Mouse (Mus musculus): ENCODE measurements at regions not wholly inside any gene's neighbourhood (a gene's known extent, or its start where the extent isn't known, plus 50 kb on each side); places are given as distances from the start of the nearest gene placed in this dataset.

DNA sequence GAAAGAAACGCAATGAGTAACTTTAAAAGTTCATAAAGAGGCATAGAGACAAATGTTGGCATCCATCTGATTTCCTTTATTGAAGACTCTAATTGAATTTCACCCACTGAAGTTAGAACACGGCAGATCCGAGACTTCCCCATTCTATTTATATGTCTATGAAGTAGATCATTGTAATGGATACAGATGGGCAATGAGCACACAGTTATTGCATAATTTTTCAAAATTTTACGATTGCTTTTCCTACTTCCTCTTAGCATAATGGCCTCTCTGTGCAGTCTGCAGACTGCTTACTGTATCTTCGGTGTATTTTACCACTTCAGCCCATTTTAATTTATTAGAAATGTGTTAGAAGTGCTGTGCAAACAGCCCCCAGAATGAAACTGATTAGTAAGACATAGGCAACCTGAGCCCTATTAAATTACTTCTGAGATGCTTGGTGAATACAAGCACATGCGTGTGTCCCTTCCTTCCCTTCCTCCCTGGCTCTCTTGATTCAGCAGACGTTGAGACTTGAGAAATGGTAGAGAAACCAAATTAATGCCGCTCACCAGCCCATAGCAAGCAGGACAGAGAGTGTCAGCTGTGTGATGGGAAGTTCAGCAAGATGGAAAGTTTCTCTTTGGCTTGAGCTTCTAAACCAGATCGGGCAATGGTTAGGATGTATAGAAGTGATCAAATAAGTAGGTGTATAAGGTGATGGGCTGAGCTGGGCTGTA, 247.9 kb upstream of the Far2 start:
- H3K4me1 ChIP-seq (ENCODE audit: control insufficient read depth, insufficient read depth, low read length), result no peaks in the 10 kb centered on the region
- no peaks in the 10 kb centered on the region for H3K36me3 ChIP-seq (ENCODE audit: control insufficient read depth, insufficient read depth, low read length)
- no peaks in the 10 kb centered on the region for H3K27me3 ChIP-seq (replicated peaks; ENCODE audit: control insufficient read depth, insufficient read depth, low read length)
- no peak overlapping the region for H3K4me2 ChIP-seq (ENCODE audit: low read depth, low read length)
- no peak for ATAC-seq
- H3K9ac ChIP-seq (ENCODE audit: low read depth, low read length), result no peak overlapping the region
- H3K27ac ChIP-seq (ENCODE audit: low read length), result no peak overlapping the region
- 73% methylated on average over 9 of the region's 9 CpGs for WGBS
- H3K9me3 ChIP-seq (ENCODE audit: control insufficient read depth, low read length), result no peaks in the 10 kb centered on the region
- no peak overlapping the region for H3K4me3 ChIP-seq (ENCODE audit: low read length)

DNA sequence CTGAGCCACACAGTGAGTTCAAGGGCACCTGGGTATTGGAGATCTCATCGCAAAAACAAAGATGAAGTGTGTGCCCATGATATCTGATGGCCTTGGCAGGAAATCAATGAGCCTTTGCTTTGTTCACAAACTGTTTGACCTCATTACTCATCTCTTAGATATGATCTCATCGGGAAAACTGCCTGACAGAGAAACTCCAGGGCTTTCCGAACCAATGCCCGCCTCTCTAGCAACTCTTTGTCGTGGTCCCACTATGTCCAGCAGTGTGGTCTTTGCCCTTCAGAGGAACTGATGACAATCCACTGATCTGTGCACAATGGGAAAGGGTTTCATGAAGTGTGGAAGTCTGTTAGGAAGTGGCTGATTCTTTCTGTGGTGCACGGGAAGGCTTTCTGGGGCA, 247.2 kb upstream of the Far2 start:
- no peaks in the 10 kb centered on the region for H3K36me3 ChIP-seq (ENCODE audit: control insufficient read depth, insufficient read depth, low read length)
- no peak for ATAC-seq
- no peak overlapping the region for H3K9ac ChIP-seq (ENCODE audit: low read depth, low read length)
- no peaks in the 10 kb centered on the region for H3K27me3 ChIP-seq (replicated peaks; ENCODE audit: control insufficient read depth, insufficient read depth, low read length)
- H3K4me3 ChIP-seq (ENCODE audit: low read length), result no peak overlapping the region
- no peak overlapping the region for H3K4me2 ChIP-seq (ENCODE audit: low read depth, low read length)
- H3K9me3 ChIP-seq (ENCODE audit: control insufficient read depth, low read length), result no peaks in the 10 kb centered on the region
- WGBS, result 67% methylated on average over 6 of the region's 6 CpGs
- H3K4me1 ChIP-seq (ENCODE audit: control insufficient read depth, insufficient read depth, low read length), result no peaks in the 10 kb centered on the region
- H3K27ac ChIP-seq (ENCODE audit: low read length), result no peak overlapping the region

DNA sequence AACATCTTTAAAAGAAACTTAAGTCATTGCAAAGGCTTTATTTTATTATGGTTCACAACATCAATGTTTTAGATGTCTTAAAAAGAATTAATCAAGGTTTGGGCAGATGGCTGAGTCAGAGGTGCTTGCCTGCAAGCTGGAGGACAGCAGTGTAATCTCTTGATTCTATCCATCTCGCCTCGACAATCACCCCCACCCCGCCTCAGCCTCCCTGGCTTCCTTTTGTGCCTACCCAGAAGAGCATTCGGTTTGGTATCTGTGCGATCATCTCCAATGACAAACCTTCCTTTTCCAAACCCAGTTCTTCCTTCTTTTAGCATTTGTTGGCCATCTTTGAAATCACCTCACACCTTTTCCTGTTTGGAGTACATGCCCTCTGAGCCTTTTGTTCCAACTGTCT, 246.2 kb upstream of the Far2 start:
- H3K9me3 ChIP-seq (ENCODE audit: control insufficient read depth, low read length), result no peaks in the 10 kb centered on the region
- no peaks in the 10 kb centered on the region for H3K27me3 ChIP-seq (replicated peaks; ENCODE audit: control insufficient read depth, insufficient read depth, low read length)
- no peak overlapping the region for H3K9ac ChIP-seq (ENCODE audit: low read depth, low read length)
- H3K4me3 ChIP-seq (ENCODE audit: low read length), result no peak overlapping the region
- ATAC-seq, result no peak
- 86% methylated on average over 5 of the region's 5 CpGs for WGBS
- H3K36me3 ChIP-seq (ENCODE audit: control insufficient read depth, insufficient read depth, low read length), result no peaks in the 10 kb centered on the region
- no peak overlapping the region for H3K4me2 ChIP-seq (ENCODE audit: low read depth, low read length)
- H3K27ac ChIP-seq (ENCODE audit: low read length), result no peak overlapping the region
- H3K4me1 ChIP-seq (ENCODE audit: control insufficient read depth, insufficient read depth, low read length), result no peaks in the 10 kb centered on the region

DNA sequence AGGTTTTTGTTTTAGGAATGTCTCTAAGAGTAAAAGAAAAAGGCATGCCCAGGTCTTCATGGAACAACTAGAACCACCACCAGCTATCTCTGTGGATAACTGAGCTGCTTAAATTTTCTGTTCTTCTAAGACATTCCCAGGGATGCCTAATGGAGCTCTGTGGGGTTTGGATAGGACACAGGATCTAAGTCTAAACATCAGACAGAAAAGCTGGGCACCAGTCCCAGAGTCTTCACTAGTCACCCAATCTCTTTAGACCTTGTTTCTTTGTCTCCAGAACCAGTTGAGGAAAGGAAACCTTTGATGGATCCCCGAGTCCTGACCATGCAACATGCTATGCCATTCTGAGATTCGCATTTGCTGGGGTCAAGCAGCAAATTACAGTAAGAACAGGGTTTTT, 243.2 kb upstream of the Far2 start:
- Histone ChIP-seq H3K27me3 (replicated peaks; ENCODE audit: control insufficient read depth, insufficient read depth, low read length) (no peaks in the 10 kb centered on the region), H3K36me3 (ENCODE audit: control insufficient read depth, insufficient read depth, low read length) (no peaks in the 10 kb centered on the region), H3K9me3 (ENCODE audit: control insufficient read depth, low read length) (no peaks in the 10 kb centered on the region), H3K4me2 (ENCODE audit: low read depth, low read length) (no peak overlapping the region), H3K4me3 (ENCODE audit: low read length) (no peak overlapping the region), H3K9ac (ENCODE audit: low read depth, low read length) (no peak overlapping the region), H3K27ac (ENCODE audit: low read length) (no peak overlapping the region), H3K4me1 (ENCODE audit: control insufficient read depth, insufficient read depth, low read length) (no peaks in the 10 kb centered on the region)
- WGBS, result 83% methylated on average over 2 of the region's 2 CpGs
- no peak for ATAC-seq

DNA sequence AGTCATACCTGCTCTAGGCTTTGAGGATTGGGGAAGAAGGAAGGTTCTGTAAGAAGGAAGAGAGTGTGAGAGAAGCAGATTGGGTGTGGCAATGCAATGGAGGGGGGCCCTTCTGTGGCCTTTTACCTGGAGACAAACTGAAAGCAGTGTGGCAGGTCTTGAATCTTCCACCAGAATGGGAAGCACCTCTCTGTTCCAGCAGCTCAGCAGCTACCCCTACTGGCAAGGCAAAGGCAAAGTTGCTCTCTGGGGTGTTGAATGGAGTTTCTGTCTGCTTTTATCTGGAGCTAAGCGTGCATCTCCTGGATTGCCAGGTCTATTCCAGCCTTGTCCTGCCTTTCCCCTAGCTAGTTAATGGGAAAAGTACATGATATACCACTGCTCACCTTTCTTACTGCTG, 236.3 kb upstream of the Far2 start:
- H3K27me3 ChIP-seq (replicated peaks; ENCODE audit: control insufficient read depth, insufficient read depth, low read length), result no peaks in the 10 kb centered on the region
- H3K27ac ChIP-seq (ENCODE audit: low read length), result no peak overlapping the region
- H3K4me1 ChIP-seq (ENCODE audit: control insufficient read depth, insufficient read depth, low read length), result no peaks in the 10 kb centered on the region
- H3K4me2 ChIP-seq (ENCODE audit: low read depth, low read length), result no peak overlapping the region
- H3K4me3 ChIP-seq (ENCODE audit: low read length), result no peak overlapping the region
- no peaks in the 10 kb centered on the region for H3K9me3 ChIP-seq (ENCODE audit: control insufficient read depth, low read length)
- H3K36me3 ChIP-seq (ENCODE audit: control insufficient read depth, insufficient read depth, low read length), result no peaks in the 10 kb centered on the region
- peak; percentile 78; the same call in 1 of the 2 replicates for ATAC-seq
- H3K9ac ChIP-seq (ENCODE audit: low read depth, low read length), result no peak overlapping the region
- 39% methylated on average over 1 of the region's 1 CpGs for WGBS

DNA sequence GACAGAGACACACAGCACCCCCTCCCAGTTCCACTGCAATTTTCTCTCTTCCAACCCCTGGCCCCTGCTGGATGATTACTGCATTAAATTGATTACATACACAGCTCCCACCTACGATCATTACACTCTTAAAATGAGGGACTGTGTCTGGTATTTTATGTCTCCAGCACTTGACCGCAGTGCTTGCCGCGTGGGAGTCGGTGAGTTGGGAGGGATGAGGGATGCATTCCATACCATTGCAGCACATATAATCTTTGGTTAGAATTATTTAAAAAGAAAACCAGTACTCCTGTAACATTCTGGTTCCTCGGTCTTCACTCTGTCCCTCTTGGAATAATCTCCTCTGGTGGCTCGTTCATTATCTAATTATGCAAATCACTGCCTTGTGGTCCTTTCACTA, 230.2 kb upstream of the Far2 start:
- no peak overlapping the region for H3K4me2 ChIP-seq (ENCODE audit: low read depth, low read length)
- H3K4me3 ChIP-seq (ENCODE audit: low read length), result no peak overlapping the region
- no peak for ATAC-seq
- H3K36me3 ChIP-seq (ENCODE audit: control insufficient read depth, insufficient read depth, low read length), result no peaks in the 10 kb centered on the region
- H3K27ac ChIP-seq (ENCODE audit: low read length), result no peak overlapping the region
- H3K27me3 ChIP-seq (replicated peaks; ENCODE audit: control insufficient read depth, insufficient read depth, low read length), result no peaks in the 10 kb centered on the region
- 66% methylated on average over 7 of the region's 7 CpGs for WGBS
- no peak overlapping the region for H3K9ac ChIP-seq (ENCODE audit: low read depth, low read length)
- no peaks in the 10 kb centered on the region for H3K9me3 ChIP-seq (ENCODE audit: control insufficient read depth, low read length)
- no peaks in the 10 kb centered on the region for H3K4me1 ChIP-seq (ENCODE audit: control insufficient read depth, insufficient read depth, low read length)

DNA sequence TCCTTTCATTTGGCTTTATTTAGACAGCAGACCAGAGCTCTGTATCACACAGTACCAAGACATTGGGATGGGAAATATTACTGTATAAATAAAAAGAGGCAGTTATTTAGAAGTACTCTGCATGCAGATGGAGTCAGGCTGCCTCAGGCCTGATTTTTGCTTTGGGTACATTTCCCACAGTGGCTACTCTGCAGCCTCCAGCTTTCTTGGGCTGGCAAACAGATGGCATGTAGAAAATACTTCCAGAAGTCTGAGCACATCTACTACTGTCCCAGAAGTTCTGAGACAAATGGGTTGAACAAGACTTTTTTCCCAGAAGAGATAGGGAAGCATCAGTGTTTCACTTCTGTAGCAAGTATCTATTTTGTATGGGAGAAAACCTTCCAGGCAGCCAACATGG, 229.8 kb upstream of the Far2 start:
- ATAC-seq, result no peak
- no peaks in the 10 kb centered on the region for H3K36me3 ChIP-seq (ENCODE audit: control insufficient read depth, insufficient read depth, low read length)
- no peaks in the 10 kb centered on the region for H3K9me3 ChIP-seq (ENCODE audit: control insufficient read depth, low read length)
- no peaks in the 10 kb centered on the region for H3K27me3 ChIP-seq (replicated peaks; ENCODE audit: control insufficient read depth, insufficient read depth, low read length)
- H3K9ac ChIP-seq (ENCODE audit: low read depth, low read length), result no peak overlapping the region
- H3K4me1 ChIP-seq (ENCODE audit: control insufficient read depth, insufficient read depth, low read length), result peaks cover 3% of the 10 kb centered on the region; the same call in 1 of the 2 replicates
- H3K27ac ChIP-seq (ENCODE audit: low read length), result no peak overlapping the region
- no peak overlapping the region for H3K4me2 ChIP-seq (ENCODE audit: low read depth, low read length)
- H3K4me3 ChIP-seq (ENCODE audit: low read length), result no peak overlapping the region

DNA sequence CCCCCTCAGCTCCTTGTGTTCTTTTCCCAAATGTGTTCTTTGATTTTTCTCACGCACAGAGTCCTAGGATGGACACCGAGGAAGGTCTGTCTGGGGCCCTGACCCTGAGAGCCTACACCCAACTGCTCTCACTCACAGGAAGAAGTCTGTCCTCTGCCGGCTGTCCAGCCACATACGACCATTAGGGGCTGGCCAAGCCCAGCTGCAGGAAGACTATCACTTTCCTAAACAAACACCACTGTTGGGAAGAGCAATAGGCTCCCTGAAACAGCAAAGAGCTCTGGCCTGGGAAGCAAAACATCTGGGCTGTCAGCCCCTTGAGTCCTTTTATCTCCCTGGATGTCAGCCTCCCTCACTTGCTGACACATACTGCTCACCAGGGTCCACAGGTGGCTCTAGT, 224.8 kb upstream of the Far2 start:
- no peak overlapping the region for H3K4me2 ChIP-seq (ENCODE audit: low read depth, low read length)
- H3K4me1 ChIP-seq (ENCODE audit: control insufficient read depth, insufficient read depth, low read length), result peaks cover 5% of the 10 kb centered on the region; the same call in 1 of the 2 replicates
- no peaks in the 10 kb centered on the region for H3K9me3 ChIP-seq (ENCODE audit: control insufficient read depth, low read length)
- ATAC-seq, result peak; percentile 66; the same call in 1 of the 2 replicates
- no peaks in the 10 kb centered on the region for H3K36me3 ChIP-seq (ENCODE audit: control insufficient read depth, insufficient read depth, low read length)
- WGBS, result 15% methylated on average over 4 of the region's 4 CpGs
- H3K27ac ChIP-seq (ENCODE audit: low read length), result no peak overlapping the region
- H3K27me3 ChIP-seq (replicated peaks; ENCODE audit: control insufficient read depth, insufficient read depth, low read length), result no peaks in the 10 kb centered on the region
- no peak overlapping the region for H3K9ac ChIP-seq (ENCODE audit: low read depth, low read length)
- H3K4me3 ChIP-seq (ENCODE audit: low read length), result no peak overlapping the region

DNA sequence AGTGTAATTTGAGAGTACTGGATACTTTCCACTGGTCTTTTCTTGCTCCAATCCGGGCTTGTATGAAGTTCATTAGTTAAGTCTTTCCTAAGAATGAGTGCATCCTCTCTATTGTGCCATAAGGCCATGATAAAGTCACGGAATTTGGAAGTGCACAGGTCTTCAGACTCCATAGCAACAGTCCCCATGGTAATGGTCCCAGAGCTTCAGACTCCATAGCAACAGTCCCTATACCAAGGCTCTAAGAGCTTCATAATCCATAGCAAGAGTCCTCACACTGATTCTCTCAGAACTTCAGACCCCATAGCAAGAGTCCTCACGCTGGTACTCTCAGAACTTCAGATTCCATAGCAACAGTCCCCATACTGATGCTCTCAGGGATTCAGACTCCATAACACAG, 214.5 kb upstream of the Far2 start:
- no peaks in the 10 kb centered on the region for H3K36me3 ChIP-seq (ENCODE audit: control insufficient read depth, insufficient read depth, low read length)
- H3K9ac ChIP-seq (ENCODE audit: low read depth, low read length), result no peak overlapping the region
- WGBS, result 71% methylated on average over 3 of the region's 3 CpGs
- H3K4me2 ChIP-seq (ENCODE audit: low read depth, low read length), result no peak overlapping the region
- no peak overlapping the region for H3K4me3 ChIP-seq (ENCODE audit: low read length)
- ATAC-seq, result no peak
- no peaks in the 10 kb centered on the region for H3K27me3 ChIP-seq (replicated peaks; ENCODE audit: control insufficient read depth, insufficient read depth, low read length)
- no peaks in the 10 kb centered on the region for H3K9me3 ChIP-seq (ENCODE audit: control insufficient read depth, low read length)
- no peaks in the 10 kb centered on the region for H3K4me1 ChIP-seq (ENCODE audit: control insufficient read depth, insufficient read depth, low read length)
- no peak overlapping the region for H3K27ac ChIP-seq (ENCODE audit: low read length)

DNA sequence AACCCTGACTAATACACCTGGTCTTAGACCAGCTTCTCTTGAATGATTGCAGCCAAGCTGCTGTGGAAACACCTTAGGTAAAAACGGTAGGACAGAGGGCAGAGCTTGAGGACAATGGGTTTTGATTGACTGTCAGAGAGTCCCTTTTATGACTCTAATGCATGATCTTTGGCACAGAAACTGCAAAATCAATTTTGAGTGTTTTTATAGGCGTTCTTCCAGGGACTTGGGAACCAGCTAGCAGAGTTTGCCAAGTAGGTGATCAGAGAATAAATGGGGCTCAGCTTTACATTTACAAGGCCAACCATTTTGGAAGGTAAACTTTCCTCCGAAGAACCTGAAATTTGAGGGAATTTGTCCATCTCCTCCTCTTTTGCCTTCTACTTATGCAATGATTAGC, 213.6 kb upstream of the Far2 start:
- Histone ChIP-seq H3K4me2 (ENCODE audit: low read depth, low read length) (no peak overlapping the region), H3K9me3 (ENCODE audit: control insufficient read depth, low read length) (no peaks in the 10 kb centered on the region), H3K9ac (ENCODE audit: low read depth, low read length) (no peak overlapping the region), H3K27ac (ENCODE audit: low read length) (no peak overlapping the region), H3K4me3 (ENCODE audit: low read length) (no peak overlapping the region), H3K36me3 (ENCODE audit: control insufficient read depth, insufficient read depth, low read length) (no peaks in the 10 kb centered on the region), H3K27me3 (replicated peaks; ENCODE audit: control insufficient read depth, insufficient read depth, low read length) (no peaks in the 10 kb centered on the region), H3K4me1 (ENCODE audit: control insufficient read depth, insufficient read depth, low read length) (no peaks in the 10 kb centered on the region)
- no peak for ATAC-seq
- WGBS, result 69% methylated on average over 3 of the region's 3 CpGs

Measured in intestine, embryonic 16.5 days (tissue).